Mouse (Mus musculus) midbrain, postnatal 0 days (tissue): ENCODE data around the gene Stc2. TPM values are rescaled to one million over a fixed set of nuclear protein-coding genes. Genes with fewer than 3 reads are reported as not detected.

Experiments
- ATAC-seq: fragments of 200-750 bp; cut with Nextera tagmentation; 2 replicates; pipeline ENCODE4 v1.8.0; 2017; ENCODE audit warnings: moderate number of reproducible peaks, mild to moderate bottlenecking, moderate TSS enrichment, moderate library complexity; ENCODE audit not compliant: low FRiP score
- DNase-seq: peaks from one replicate; pipeline ENCODE4 v3.0.0-alpha.2; 2015; ENCODE audit warnings: low spot score
- H3K27ac ChIP-seq: fragments of 300-500 bp; sonication (generic); 2 replicates; pipeline ENCODE4 v1.5.1; 2014; ENCODE audit warnings: low read depth, mild to moderate bottlenecking, low read length, mixed read lengths
- H3K27me3 ChIP-seq: fragments of 300-500 bp; sonication (generic); 2 replicates; pipeline ENCODE4 v1.6.1; 2014; ENCODE audit warnings: low read length, control low read depth, mixed read lengths; ENCODE audit not compliant: insufficient read depth
- H3K36me3 ChIP-seq: fragments of 300-500 bp; sonication (generic); 2 replicates; pipeline ENCODE4 v1.6.1; 2014; ENCODE audit warnings: low read length, control low read depth, mixed read lengths; ENCODE audit not compliant: insufficient read depth
- H3K4me1 ChIP-seq: fragments of 300-500 bp; sonication (generic); 2 replicates; pipeline ENCODE4 v1.6.1; 2014; ENCODE audit warnings: mild to moderate bottlenecking, control low read depth, antibody characterized with exemption, low read length, mixed read lengths; ENCODE audit not compliant: insufficient read depth
- H3K4me2 ChIP-seq: fragments of 300-500 bp; sonication (generic); 2 replicates; pipeline ENCODE4 v1.6.1; 2014; ENCODE audit warnings: low read depth, mild to moderate bottlenecking, low read length, mixed read lengths; ENCODE audit not compliant: poor library complexity, severe bottlenecking
- H3K4me3 ChIP-seq: fragments of 300-500 bp; sonication (generic); 2 replicates; pipeline ENCODE4 v1.5.1; 2014; ENCODE audit warnings: low read depth, mild to moderate bottlenecking, low read length, moderate library complexity
- H3K9ac ChIP-seq: fragments of 300-500 bp; sonication (generic); replicated peaks from 2 replicates; pipeline ENCODE4 v1.6.1; 2014; ENCODE audit warnings: mild to moderate bottlenecking, low read length, moderate library complexity, mixed read lengths; ENCODE audit not compliant: poor library complexity, severe bottlenecking
- H3K9me3 ChIP-seq: fragments of 300-500 bp; sonication (generic); 2 replicates; pipeline ENCODE4 v1.6.1; 2016; ENCODE audit warnings: low read length, control low read depth
- CTCF ChIP-seq: IDR thresholded peaks from 2 replicates; pipeline ENCODE4 v1.5.1; 2016; ENCODE audit warnings: antibody characterized with exemption, mild to moderate bottlenecking
- WGBS: fragments of 180-500 bp; shearing (Covaris S2); extraction: QIAGEN DNeasy Blood & Tissue Kit; methylation state at CpG from one replicate; pipeline ENCODE4 v1.1.7; 2014; 5-methylcytosine and 5-hydroxymethylcytosine counted together
- polyA plus RNA-seq: library from polyadenylated mRNA; unstranded; fragments of >200 nt; fragmentation: Nextera tagmentation; extraction: Ambion mirVana; gene quantifications from 2 replicates; pipeline ENCODE4 v1.2.1, GENCODE M21; 2015
- total RNA-seq: library from RNA; depleted of rRNA; stranded (reverse); fragments of >200 nt; gene quantifications from 2 replicates; pipeline ENCODE4 v1.2.3, GENCODE M21; 2014; rRNA removed

Stc2 gene
- total and polyA plus RNA-seq, 2 experiments from 2014 or later: 0.79 to 2.1 TPM

- H3K4me3 ChIP-seq: no peak overlapping the region
- no peak overlapping the region for H3K27ac ChIP-seq
- H3K9me3 ChIP-seq: no peaks in the 10 kb centered on the region
- no peaks in the 10 kb centered on the region for H3K27me3 ChIP-seq
- 100% methylated on average over 1 of the region's 1 CpGs for WGBS
- H3K4me2 ChIP-seq: no peak overlapping the region
- no peak for ATAC-seq
- TF ChIP-seq CTCF: no peak
- no peak overlapping the region for H3K9ac ChIP-seq
- no peaks in the 10 kb centered on the region for H3K36me3 ChIP-seq
- no peak for DNase-seq
- H3K4me1 ChIP-seq: no peaks in the 10 kb centered on the region
Observed at GRCm38 (mm10) chr11:31355737-31356136, 14.1 kb downstream of the Stc2 start.

- no peak for TF ChIP-seq CTCF
- no peaks in the 10 kb centered on the region for H3K9me3 ChIP-seq
- no peak overlapping the region for H3K4me3 ChIP-seq
- DNase-seq (no peak), ATAC-seq (no peak)
- H3K4me2 ChIP-seq: no peak overlapping the region
- H3K36me3 ChIP-seq: no peaks in the 10 kb centered on the region
- 74% methylated on average over 1 of the region's 1 CpGs for WGBS
- no peak overlapping the region for H3K9ac ChIP-seq
- no peaks in the 10 kb centered on the region for H3K27me3 ChIP-seq
- H3K27ac ChIP-seq: no peak overlapping the region
- no peaks in the 10 kb centered on the region for H3K4me1 ChIP-seq
Observed at GRCm38 (mm10) chr11:31354514-31354913, 15.4 kb downstream of the Stc2 start.

Other genes starting within 250 kb of the Stc2 start
- gene Gm17332, start 187.6 kb downstream of the Stc2 start, total RNA-seq: not detected in 2 replicates
- not detected in 2 replicates for gene Gm17332, start 187.6 kb downstream of the Stc2 start, polyA plus RNA-seq